Mouse (Mus musculus) left cerebral cortex, adult 9 months (tissue): Measurements from ENCODE around the gene En1.

ENCODE experiments used
- DNase-seq, 2 experiments: peaks; one replicate each; pipeline ENCODE4 v3.0.0; 2022; ENCODE audit warnings: low spot score in 2 of 2

En1 gene

GRCm38 (mm10) chr1:120602031-120602730 is at the start of gene En1:
Gene En1, plus strand, starts transcription at chr1:120602418.
- no peak for DNase-seq

GRCm38 (mm10) chr1:120556926-120557846 is 45.0 kb upstream of the En1 start:
- no peak for DNase-seq

- no peak for DNase-seq
Measured at GRCm38 (mm10) chr1:120558341-120559285, 43.6 kb upstream of the En1 start.

GRCm38 (mm10) chr1:120559911-120560310 is 42.3 kb upstream of the En1 start:
- DNase-seq, result no peak

GRCm38 (mm10) chr1:120581306-120581705 is 20.9 kb upstream of the En1 start:
- no peak for DNase-seq

GRCm38 (mm10) chr1:120585481-120585880 is 16.7 kb upstream of the En1 start:
- no peak for DNase-seq

- peak in 1 of 2 experiments; percentile 68 for DNase-seq
Measured at GRCm38 (mm10) chr1:120586500-120587110, 15.6 kb upstream of the En1 start.

- DNase-seq, result no peak
Measured at GRCm38 (mm10) chr1:120587431-120587830, 14.8 kb upstream of the En1 start.

GRCm38 (mm10) chr1:120587960-120588359 is 14.3 kb upstream of the En1 start:
- no peak for DNase-seq

- DNase-seq, result no peak
Measured at GRCm38 (mm10) chr1:120588362-120589027, 13.7 kb upstream of the En1 start.

- DNase-seq, result no peak
Measured at GRCm38 (mm10) chr1:120593236-120593919, 8.8 kb upstream of the En1 start.

- no peak for DNase-seq
Measured at GRCm38 (mm10) chr1:120594603-120595002, 7.6 kb upstream of the En1 start.

- no peak for DNase-seq
Measured at GRCm38 (mm10) chr1:120595471-120596240, 6.6 kb upstream of the En1 start.

- DNase-seq, result no peak
Measured at GRCm38 (mm10) chr1:120596319-120596718, 5.9 kb upstream of the En1 start.

- no peak for DNase-seq
Measured at GRCm38 (mm10) chr1:120596784-120597183, 5.4 kb upstream of the En1 start.

GRCm38 (mm10) chr1:120597271-120597670 is 4.9 kb upstream of the En1 start:
- no peak for DNase-seq

GRCm38 (mm10) chr1:120598196-120598940 is 3.9 kb upstream of the En1 start:
- no peak for DNase-seq

GRCm38 (mm10) chr1:120599321-120600148 is 2.7 kb upstream of the En1 start:
- no peak for DNase-seq
